Mouse (Mus musculus) myocyte (in vitro differentiated cells): ENCODE measurements around the gene Cyfip1.

Source experiments
- MAX ChIP-seq: IDR thresholded peaks from one replicate; pipeline ENCODE4 v1.6.1; 2011; ENCODE audit warnings: low read depth, mild to moderate bottlenecking, control low read depth
- MYOD1 ChIP-seq, 3 experiments: IDR thresholded peaks; one replicate each; pipeline ENCODE4 v1.6.1; 2011; ENCODE audit warnings: control low read depth in 2 of 3, low read depth in 2 of 3, mild to moderate bottlenecking in 2 of 3, moderate library complexity in 1 of 3; ENCODE audit not compliant: insufficient read length in 2 of 3, control insufficient read depth in 1 of 3
- MYOG ChIP-seq, 3 experiments: IDR thresholded peaks; one replicate each; pipeline ENCODE4 v1.6.1; 2011; ENCODE audit warnings: control low read depth in 2 of 3, low read depth in 2 of 3, mild to moderate bottlenecking in 2 of 3; ENCODE audit not compliant: insufficient read length in 2 of 3, control insufficient read depth in 1 of 3, insufficient read depth in 1 of 3
- POLR2A ChIP-seq: IDR thresholded peaks from one replicate; pipeline ENCODE4 v1.6.1; 2011; ENCODE audit warnings: low read depth, mild to moderate bottlenecking, control low read depth, moderate library complexity; ENCODE audit not compliant: insufficient read length
- POLR2AphosphoS2 ChIP-seq: IDR thresholded peaks from one replicate; pipeline ENCODE4 v1.6.1; 2011; ENCODE audit warnings: low read depth, control low read depth; ENCODE audit not compliant: insufficient read length
- REST ChIP-seq: IDR thresholded peaks from one replicate; pipeline ENCODE4 v1.6.1; 2011; ENCODE audit warnings: mild to moderate bottlenecking, control low read depth, moderate library complexity; ENCODE audit not compliant: insufficient read depth, insufficient read length
- TCF12 ChIP-seq: IDR thresholded peaks from one replicate; pipeline ENCODE4 v1.6.1; 2011; ENCODE audit warnings: mild to moderate bottlenecking, control low read depth; ENCODE audit not compliant: poor library complexity, insufficient read depth, severe bottlenecking
- USF1 ChIP-seq: IDR thresholded peaks from one replicate; pipeline ENCODE4 v1.6.1; 2011; ENCODE audit warnings: low read depth, mild to moderate bottlenecking, control low read depth, moderate library complexity

DNA sequence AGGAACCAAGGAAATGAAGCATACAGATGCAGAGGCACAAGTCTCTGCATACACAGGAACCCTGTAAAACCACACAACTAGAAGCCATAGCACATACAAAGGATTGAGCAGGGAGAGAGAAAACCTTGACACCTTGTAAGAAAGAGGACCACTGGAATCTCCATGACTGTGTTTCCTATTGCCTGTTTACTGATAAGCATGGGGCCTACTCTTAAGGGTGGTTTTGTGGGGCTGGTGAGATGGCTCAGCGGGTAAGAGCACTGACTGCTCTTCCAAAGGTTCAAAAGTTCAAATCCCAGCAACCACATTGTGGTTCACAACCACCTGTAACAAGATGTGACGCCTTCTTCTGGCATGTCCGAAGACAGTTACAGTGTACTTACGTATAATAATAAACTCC, 85.7 kb downstream of the Cyfip1 start:
- TF ChIP-seq MYOD1 (IDR thresholded peaks at IDR 0.05; ENCODE audit: control insufficient read depth in 1 of 3, insufficient read length in 2 of 3, low read depth in 2 of 3) (no peak), POLR2A (no peak), REST (no peak), MAX (no peak), TCF12 (no peak), USF1 (no peak), POLR2AphosphoS2 (no peak), MYOG (IDR thresholded peaks at IDR 0.05; ENCODE audit: control insufficient read depth in 1 of 3, insufficient read depth in 1 of 3, insufficient read length in 2 of 3, low read depth in 2 of 3) (no peak)
